Mouse (Mus musculus) ES-Bruce4 (cell line): ENCODE measurements around the gene Gm10273.

Source experiments
- CTCF ChIP-seq: IDR thresholded peaks from one replicate; pipeline ENCODE4 v1.8.1; 2011; ENCODE audit warnings: low read depth, low read length
- POLR2A ChIP-seq: IDR thresholded peaks from one replicate; pipeline ENCODE4 v1.8.1; 2011; ENCODE audit warnings: low read length; ENCODE audit not compliant: insufficient read depth

DNA sequence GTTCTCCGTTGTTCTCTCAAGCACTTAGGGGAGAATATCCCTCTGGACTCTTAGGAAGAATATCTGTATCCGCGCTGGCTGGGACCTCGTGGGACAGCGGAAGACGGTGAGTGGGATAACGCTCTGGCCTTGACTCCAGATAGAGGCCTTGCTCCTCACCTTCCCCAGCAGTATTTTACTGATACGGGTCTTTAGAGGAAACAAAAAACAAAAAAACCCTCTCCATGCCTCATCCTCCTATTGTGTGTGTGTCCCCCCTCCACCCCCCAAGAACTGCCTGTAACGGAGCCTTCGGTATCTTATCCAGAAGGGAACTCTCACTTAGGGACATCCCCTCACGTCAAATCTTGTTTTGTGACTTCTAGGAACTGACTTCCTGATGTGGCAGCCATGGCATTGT, 46.3 kb downstream of the Gm10273 start, which contains the start of gene Oit3:
- TF ChIP-seq CTCF (no peak), POLR2A (no peak)
